Mouse (Mus musculus) thymus, adult 2 months (tissue): Measurements from ENCODE around the gene Rad51b. TPM values are rescaled to one million over a fixed set of nuclear protein-coding genes. Genes with fewer than 3 reads are reported as not detected.

ENCODE experiments used
- DNase-seq: peaks from one replicate; pipeline ENCODE4 v3.0.0; 2021
- H3K27ac ChIP-seq: fragments of 200-500 bp; 2 replicates; pipeline ENCODE4 v1.5.1; 2012; ENCODE audit warnings: low read length, control low read depth; ENCODE audit not compliant: control insufficient read depth, insufficient read depth
- H3K27me3 ChIP-seq: fragments of 200-500 bp; 2 replicates; pipeline ENCODE4 v1.6.1; 2012; ENCODE audit warnings: mild to moderate bottlenecking, low read length, moderate library complexity, mixed read lengths; ENCODE audit not compliant: control insufficient read depth, insufficient read depth
- H3K36me3 ChIP-seq: fragments of 200-500 bp; 2 replicates; pipeline ENCODE4 v1.6.1; 2012; ENCODE audit warnings: mild to moderate bottlenecking, low read length, moderate library complexity; ENCODE audit not compliant: control insufficient read depth, insufficient read depth
- H3K4me1 ChIP-seq: fragments of 200-500 bp; replicated peaks from 2 replicates; pipeline ENCODE4 v1.6.1; 2012; ENCODE audit warnings: low read length; ENCODE audit not compliant: control insufficient read depth, insufficient read depth
- H3K4me3 ChIP-seq: fragments of 200-500 bp; 2 replicates; pipeline ENCODE4 v1.5.1; 2012; ENCODE audit warnings: mild to moderate bottlenecking, low read length, control low read depth, moderate library complexity; ENCODE audit not compliant: control insufficient read depth, insufficient read depth
- CTCF ChIP-seq: fragments of 200-500 bp; IDR thresholded peaks from 2 replicates; pipeline ENCODE4 v1.5.1; 2012; ENCODE audit warnings: mild to moderate bottlenecking, control low read depth, low read length, moderate library complexity, borderline replicate concordance; ENCODE audit not compliant: control insufficient read depth, poor library complexity, insufficient read depth; ENCODE audit errors: extremely low read depth
- POLR2A ChIP-seq: fragments of 200-500 bp; IDR thresholded peaks from 2 replicates; pipeline ENCODE4 v1.6.1; 2012; ENCODE audit warnings: mild to moderate bottlenecking, low read length, control low read depth, moderate library complexity; ENCODE audit not compliant: control insufficient read depth, poor library complexity, insufficient read depth; ENCODE audit errors: extremely low read depth
- WGBS: fragments of 180-500 bp; shearing (Covaris S2); methylation state at CpG from one replicate; pipeline ENCODE4 v1.1.7; 2018; 5-methylcytosine and 5-hydroxymethylcytosine counted together
- polyA plus RNA-seq: library from polyadenylated mRNA; depleted of rRNA; stranded (reverse); fragments of >200 nt; gene quantifications from 2 replicates; pipeline ENCODE4 v1.2.3, GENCODE M21; 2012

Rad51b gene
- polyA plus RNA-seq, 1 experiment, result 1.1 TPM

GRCm38 (mm10) chr12:79598496-79598895 lies 301.4 kb downstream of the Rad51b start:
- H3K27ac ChIP-seq, result no peak overlapping the region
- DNase-seq, result no peak
- 92% methylated on average over 4 of the region's 4 CpGs for WGBS
- H3K4me3 ChIP-seq, result no peak overlapping the region
- H3K4me1 ChIP-seq, result no peaks in the 10 kb centered on the region
- TF ChIP-seq CTCF (no peak), POLR2A (no peak)
- no peaks in the 10 kb centered on the region for H3K36me3 ChIP-seq
- no peaks in the 10 kb centered on the region for H3K27me3 ChIP-seq

DNA sequence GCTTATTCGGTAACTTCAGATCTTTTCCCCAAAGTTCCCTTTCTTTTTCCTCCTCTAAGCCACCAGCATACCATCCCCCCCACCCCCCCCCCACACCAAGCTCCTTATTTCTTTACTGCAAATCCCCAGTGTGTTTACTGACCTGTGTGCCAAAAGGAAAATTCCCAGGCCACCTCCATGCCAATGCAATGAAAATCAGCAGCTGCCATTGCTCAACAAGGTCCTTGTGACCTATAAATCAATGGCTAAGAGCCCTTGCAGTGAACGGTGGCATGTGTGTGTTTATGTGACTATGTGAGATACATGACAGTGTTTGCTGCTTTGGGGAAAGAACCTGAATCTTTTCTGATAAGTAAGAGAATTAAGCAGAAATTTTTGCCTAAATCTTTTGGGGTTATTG lies 301.8 kb downstream of the Rad51b start:
- H3K4me1 ChIP-seq, result no peaks in the 10 kb centered on the region
- no peak overlapping the region for H3K27ac ChIP-seq
- WGBS, result 92% methylated on average over 2 of the region's 2 CpGs

GRCm38 (mm10) chr12:79600149-79600769 lies 303.2 kb downstream of the Rad51b start:
- H3K27me3 ChIP-seq, result no peaks in the 10 kb centered on the region
- no peak for TF ChIP-seq POLR2A
- WGBS, result 92% methylated on average over 11 of the region's 11 CpGs
- no peak for DNase-seq
- H3K4me3 ChIP-seq, result no peak overlapping the region
- H3K27ac ChIP-seq, result no peak overlapping the region
- no peaks in the 10 kb centered on the region for H3K36me3 ChIP-seq
- no peaks in the 10 kb centered on the region for H3K4me1 ChIP-seq

More for the DNA sequence above, 301.8 kb downstream of the Rad51b start:
- no peaks in the 10 kb centered on the region for H3K36me3 ChIP-seq
- TF ChIP-seq CTCF (no peak), POLR2A (no peak)
- no peak overlapping the region for H3K4me3 ChIP-seq
- no peak for DNase-seq
- H3K27me3 ChIP-seq, result no peaks in the 10 kb centered on the region

DNA sequence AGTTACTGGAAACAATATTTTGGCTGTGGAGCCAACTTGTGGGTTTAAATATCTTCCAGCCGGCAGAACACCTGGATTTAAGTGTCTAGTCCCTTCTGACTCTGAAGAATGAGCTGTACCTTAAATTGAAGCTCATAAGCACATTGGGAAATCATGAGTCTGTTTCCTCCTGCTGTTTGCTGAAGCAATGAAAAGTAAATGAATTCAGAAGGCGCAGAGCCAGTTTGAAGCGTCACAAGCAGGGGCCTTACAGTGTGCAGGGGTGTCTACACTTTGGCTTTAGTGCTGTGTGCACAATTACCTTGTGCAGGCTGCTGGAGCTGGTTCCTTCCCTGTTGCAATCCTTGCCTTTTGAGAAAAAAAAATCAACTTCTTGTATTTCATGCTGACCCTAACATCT lies 305.6 kb downstream of the Rad51b start:
- no peaks in the 10 kb centered on the region for H3K36me3 ChIP-seq
- no peaks in the 10 kb centered on the region for H3K4me1 ChIP-seq
- 95% methylated on average over 3 of the region's 3 CpGs for WGBS
- H3K27ac ChIP-seq, result no peak overlapping the region
- TF ChIP-seq CTCF (no peak), POLR2A (no peak)
- H3K27me3 ChIP-seq, result no peaks in the 10 kb centered on the region
- DNase-seq, result no peak
- H3K4me3 ChIP-seq, result no peak overlapping the region

GRCm38 (mm10) chr12:79604850-79605249 lies 307.8 kb downstream of the Rad51b start:
- TF ChIP-seq POLR2A, result no peak
- TF ChIP-seq CTCF, result no peak
- no peak overlapping the region for H3K27ac ChIP-seq
- no peaks in the 10 kb centered on the region for H3K4me1 ChIP-seq
- no peak for DNase-seq
- H3K27me3 ChIP-seq, result no peaks in the 10 kb centered on the region
- H3K4me3 ChIP-seq, result no peak overlapping the region
- 96% methylated on average over 2 of the region's 2 CpGs for WGBS
- no peaks in the 10 kb centered on the region for H3K36me3 ChIP-seq

GRCm38 (mm10) chr12:79606197-79606631 lies 309.1 kb downstream of the Rad51b start:
- H3K4me1 ChIP-seq, result no peaks in the 10 kb centered on the region
- no peak for TF ChIP-seq POLR2A
- no peak for TF ChIP-seq CTCF
- WGBS, result 95% methylated on average over 11 of the region's 11 CpGs
- no peak overlapping the region for H3K27ac ChIP-seq
- no peaks in the 10 kb centered on the region for H3K36me3 ChIP-seq
- DNase-seq, result no peak
- no peak overlapping the region for H3K4me3 ChIP-seq
- H3K27me3 ChIP-seq, result no peaks in the 10 kb centered on the region
